Mouse (Mus musculus): ENCODE measurements around the gene M1ap.

DNA sequence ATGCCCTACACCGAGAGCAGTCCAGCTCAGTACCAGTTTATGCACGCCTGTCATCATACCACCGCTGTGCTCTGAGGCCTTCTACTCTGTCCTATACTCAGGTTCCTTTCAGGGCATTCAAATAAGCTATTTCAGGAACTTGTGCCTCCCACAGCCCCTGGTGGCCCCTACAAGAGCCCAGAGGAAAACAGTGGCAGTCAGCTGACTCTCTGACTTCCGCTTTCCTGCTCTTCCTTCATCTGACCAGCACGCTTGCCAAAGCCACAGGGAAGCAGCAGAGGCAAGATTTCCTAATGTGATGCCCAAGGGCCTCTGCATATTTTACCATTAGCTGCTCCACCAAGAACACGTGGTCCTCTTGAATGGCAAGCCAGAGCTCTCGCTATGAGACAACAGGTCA lies 58.2 kb downstream of the M1ap start:
- TF ChIP-seq MXI1 (IDR thresholded peaks at IDR 0.05; ENCODE audit: low read depth, low read length) (peak; percentile 91), JUND (IDR thresholded peaks at IDR 0.05; ENCODE audit: low read depth, low read length) (no peak), CTCF (IDR thresholded peaks at IDR 0.05 in 2 of 3, conservative IDR thresholded peaks at IDR 0.05 in 1 of 3; ENCODE audit: control insufficient read depth in 1 of 3, insufficient read depth in 1 of 3, low read depth in 2 of 3, low read length in 3 of 3, poor library complexity in 1 of 3, severe bottlenecking in 1 of 3) (no peak; a peak in 1 of 6 replicates), HCFC1 (IDR thresholded peaks at IDR 0.05; ENCODE audit: low read depth, low read length) (peak; percentile 73), EP300 (IDR thresholded peaks at IDR 0.05; ENCODE audit: low read depth in 1 of 2, low read length in 2 of 2) (peak; percentile 64 to 73; a peak in 3 of 4 replicates), POLR2A (IDR thresholded peaks at IDR 0.05; ENCODE audit: control insufficient read depth in 1 of 2, insufficient read depth in 1 of 2, low read depth in 1 of 2, low read length in 2 of 2, poor library complexity in 1 of 2) (peak in 1 of 2 experiments; percentile 63; a peak in 2 of 4 replicates), TCF12 (IDR thresholded peaks at IDR 0.05; ENCODE audit: low read depth, low read length) (0 out of 2 replicates have a peak, but pooled peaks have one; percentile 22), MAX (IDR thresholded peaks at IDR 0.05; ENCODE audit: low read length) (peak; percentile 93)

Measured in MEL (cell line).